Mouse (Mus musculus) embryonic fibroblast, embryonic 13.5 days (primary cell): ENCODE results near the gene St3gal3.

ENCODE experiments used
- CTCF ChIP-seq: IDR thresholded peaks from 2 replicates; pipeline ENCODE4 v1.5.1; 2011; ENCODE audit warnings: mild to moderate bottlenecking, control low read depth, low read length, moderate library complexity, borderline replicate concordance; ENCODE audit not compliant: insufficient read depth
- POLR2A ChIP-seq: IDR thresholded peaks from 2 replicates; pipeline ENCODE4 v1.6.1; 2011; ENCODE audit warnings: low read depth, mild to moderate bottlenecking, control low read depth, low read length, moderate library complexity

DNA sequence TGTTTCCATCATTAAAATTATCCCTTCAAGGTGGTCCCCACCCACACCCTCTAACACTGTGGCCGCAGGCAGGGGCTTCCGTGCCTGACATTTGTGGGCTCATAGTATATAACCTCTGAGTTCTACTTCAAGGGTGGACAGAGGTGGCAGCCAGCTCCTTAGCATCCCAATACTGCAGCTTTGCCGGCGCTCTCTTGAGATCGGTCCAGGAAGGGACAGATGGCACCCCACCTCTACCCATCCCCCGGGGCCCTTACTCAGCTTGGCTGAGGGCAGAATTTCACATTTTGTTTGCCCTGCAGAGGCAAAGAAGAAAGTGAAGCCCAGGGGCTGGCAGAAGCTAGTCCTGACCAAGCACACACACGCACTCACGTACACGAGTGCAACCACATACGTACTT is 2.6 kb upstream of the St3gal3 start:
- TF ChIP-seq POLR2A (no peak), CTCF (no peak)
